Mouse (Mus musculus): ENCODE data around the gene Dhx8. TPM values are rescaled to one million over a fixed set of nuclear protein-coding genes. Genes with fewer than 3 reads are reported as not detected.
A peak's percentile ranks its signal among the peaks of the same experiment; 100 is the strongest.

Gene Dhx8
- 6.7 and 9.6 TPM in 2 replicates for polyA plus RNA-seq (2012; rRNA removed)
- 12.9 and 15.4 TPM in 2 replicates for polyA plus RNA-seq (2014; fragmentation: Nextera tagmentation; extraction: Ambion mirVana)

DNA sequence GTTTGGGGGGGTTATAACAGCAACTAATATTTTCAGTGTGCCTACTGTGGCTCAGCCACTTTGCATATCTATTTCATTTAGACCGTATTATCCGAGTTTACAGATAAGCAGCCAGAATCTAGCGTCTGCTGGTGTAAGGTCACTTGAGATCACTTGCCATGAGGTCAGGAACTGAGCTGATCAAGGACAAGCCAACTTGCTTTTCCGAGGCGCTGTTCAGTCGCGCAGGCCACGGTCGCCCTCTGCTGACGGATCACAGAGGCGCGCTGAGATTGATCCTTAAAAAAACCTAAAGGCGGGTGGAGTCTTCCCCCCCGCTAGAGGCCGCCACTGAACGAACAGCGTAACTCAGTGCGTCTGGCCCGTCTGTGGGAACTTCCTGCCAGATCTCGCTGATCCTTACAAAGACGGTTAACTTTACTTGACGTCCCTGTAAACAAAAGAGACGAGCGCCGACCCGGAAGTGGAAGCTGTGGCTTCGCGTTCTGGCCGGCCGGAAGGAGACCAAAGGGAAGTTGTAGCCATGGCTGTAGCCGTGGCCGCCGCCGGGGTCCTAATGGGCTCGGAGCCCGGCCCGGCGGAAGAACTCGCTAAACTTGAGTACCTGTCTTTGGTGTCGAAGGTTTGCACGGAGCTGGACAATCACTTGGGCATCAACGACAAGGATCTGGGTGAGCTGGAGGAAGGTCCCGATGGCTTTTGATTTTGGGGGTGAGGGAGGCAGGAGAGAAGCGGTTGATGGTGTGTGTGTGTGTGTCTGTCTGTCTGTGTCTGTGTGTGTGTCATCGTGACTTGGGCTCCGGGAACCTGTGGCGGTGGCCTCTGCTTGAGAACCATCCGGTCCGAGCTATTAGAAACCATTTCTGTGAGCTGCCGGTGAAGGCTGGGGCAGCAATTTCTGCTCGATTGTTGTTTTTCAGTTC, at the start of gene Dhx8:
Gene Dhx8 (plus strand): TSS at position 402 of the 923 bp plus-strand sequence.
- under 1% methylated on average over 51 of the region's 51 CpGs for WGBS (ENCODE audit: insufficient replicate concordance)

DNA sequence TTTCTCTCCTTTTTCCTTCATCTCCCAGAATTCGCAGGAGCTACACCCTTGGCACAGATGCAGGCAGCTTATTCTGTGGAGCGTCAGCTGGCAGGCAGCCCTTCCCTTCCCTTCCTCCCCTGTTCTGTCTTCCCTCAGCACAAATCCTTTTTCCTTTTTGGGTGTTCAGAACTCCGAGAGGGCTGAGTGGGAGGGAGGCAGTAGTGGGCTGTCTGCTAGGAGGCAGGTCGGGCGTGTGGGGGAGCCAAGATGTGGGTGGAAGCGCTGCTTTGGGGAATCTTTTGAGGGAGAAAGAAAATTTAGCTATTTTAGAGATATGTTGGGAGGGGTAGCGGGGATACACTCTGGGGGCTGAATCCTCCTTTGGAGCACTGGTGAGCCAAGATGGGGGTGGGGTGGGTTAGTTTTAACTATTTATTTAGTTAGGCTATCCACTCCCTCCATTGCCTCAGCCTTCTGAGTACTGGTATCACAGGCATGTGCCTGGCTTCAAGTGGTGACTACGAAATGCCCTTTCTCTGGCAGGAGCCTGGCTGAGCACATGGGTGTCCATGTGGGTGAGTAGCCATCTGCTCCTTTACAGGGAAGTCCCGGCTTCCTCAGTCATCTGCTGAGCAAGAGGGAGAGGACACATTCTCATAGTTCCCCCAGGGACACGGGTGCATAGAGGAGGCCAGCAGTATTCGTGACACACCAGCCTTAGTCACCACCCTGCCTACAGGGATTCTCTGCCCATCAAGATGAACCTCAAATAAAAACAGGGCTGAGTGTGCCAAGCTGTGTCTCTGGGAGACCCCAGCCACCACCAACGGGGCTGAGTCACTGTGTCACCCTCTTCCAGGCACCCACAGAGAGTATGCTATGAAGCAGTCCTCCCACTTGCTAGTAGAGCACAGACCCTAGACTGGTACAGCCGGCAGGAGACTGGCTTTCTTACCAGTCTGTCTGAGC, 45.1 kb upstream of the Dhx8 start:
- H3K27me3 ChIP-seq (ENCODE audit: control insufficient read depth, insufficient read depth, low read length): no peaks in the 10 kb centered on the region
- H3K4me3 ChIP-seq (ENCODE audit: insufficient read depth in 1 of 2, low read depth in 2 of 2, low read length in 2 of 2): no peak overlapping the region
- ATAC-seq (ENCODE audit: insufficient read depth) (no peak), DNase-seq (ENCODE audit: low read depth in 3 of 3, low spot score in 3 of 3) (no peak)
- H3K36me3 ChIP-seq (replicated peaks; ENCODE audit: control insufficient read depth, insufficient read depth, low read depth): no peaks in the 10 kb centered on the region
- 61% methylated on average over 13 of the region's 13 CpGs for WGBS (ENCODE audit: insufficient replicate concordance)
- H3K4me1 ChIP-seq (replicated peaks; ENCODE audit: control insufficient read depth in 2 of 2, insufficient read depth in 2 of 2, low read length in 1 of 2): no peaks in the 10 kb centered on the region
- no peaks in the 10 kb centered on the region for H3K9me3 ChIP-seq (ENCODE audit: control insufficient read depth, low read length)
- no peak overlapping the region for H3K27ac ChIP-seq
- no peak overlapping the region for H3K9ac ChIP-seq (replicated peaks)
- no peak overlapping the region for H3K4me2 ChIP-seq (ENCODE audit: low read depth)
- no peak for TF ChIP-seq EP300 (IDR thresholded peaks at IDR 0.05; ENCODE audit: low read depth)
- no peak for TF ChIP-seq CTCF (IDR thresholded peaks at IDR 0.05; ENCODE audit: low read depth)

More for the DNA sequence above, at the start of gene Dhx8:
- H3K9ac ChIP-seq (replicated peaks): peak within 1 kb of the TSS; percentile 93
- H3K27me3 ChIP-seq (ENCODE audit: control insufficient read depth, insufficient read depth, low read length): no peaks in the 10 kb centered on the region
- peak within 1 kb of the TSS; percentile 76 for H3K4me2 ChIP-seq (ENCODE audit: low read depth)
- H3K4me1 ChIP-seq (replicated peaks; ENCODE audit: control insufficient read depth in 2 of 2, insufficient read depth in 2 of 2, low read length in 1 of 2): peaks cover 6% of the 10 kb centered on the region in 2 experiments
- peak within 1 kb of the TSS; percentile 86 to 100 for H3K4me3 ChIP-seq (ENCODE audit: insufficient read depth in 1 of 2, low read depth in 2 of 2, low read length in 2 of 2)
- ATAC-seq (ENCODE audit: insufficient read depth): peak; percentile 98
- H3K27ac ChIP-seq: peak within 1 kb of the TSS; percentile 78
- H3K9me3 ChIP-seq (ENCODE audit: control insufficient read depth, low read length): no peaks in the 10 kb centered on the region
- peak; percentile 72 for TF ChIP-seq EP300 (IDR thresholded peaks at IDR 0.05; ENCODE audit: low read depth)
- TF ChIP-seq CTCF (IDR thresholded peaks at IDR 0.05; ENCODE audit: low read depth): peak; percentile 100
- DNase-seq (ENCODE audit: low read depth in 3 of 3, low spot score in 3 of 3): peak; percentile 96 to 98 (median 97)
- H3K36me3 ChIP-seq (replicated peaks; ENCODE audit: control insufficient read depth, insufficient read depth, low read depth): peaks cover 18% of the 10 kb centered on the region

DNA sequence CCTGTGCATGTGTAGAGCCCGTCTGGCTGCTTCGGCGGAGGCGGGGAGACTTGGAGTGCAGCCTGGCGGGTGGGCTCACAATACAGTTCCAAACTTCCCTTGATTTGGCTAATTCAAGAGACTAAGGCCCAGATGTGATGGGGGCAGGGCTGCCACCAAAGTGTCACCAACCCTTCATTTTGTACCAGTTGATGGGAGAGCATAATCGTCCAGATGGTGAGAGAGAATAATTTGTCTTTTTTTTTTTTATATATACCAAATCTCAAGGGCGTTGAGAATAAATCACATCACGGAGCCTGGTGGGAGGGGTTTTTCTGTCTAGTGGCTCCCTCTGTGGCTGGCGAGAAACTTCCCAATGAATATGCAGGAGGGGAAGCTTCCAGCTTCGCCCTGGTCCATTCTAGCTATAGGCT, 43.0 kb upstream of the Dhx8 start:
- DNase-seq (ENCODE audit: low read depth in 3 of 3, low spot score in 3 of 3): no peak
- Histone ChIP-seq H3K36me3 (replicated peaks; ENCODE audit: control insufficient read depth, insufficient read depth, low read depth) (no peaks in the 10 kb centered on the region), H3K27me3 (ENCODE audit: control insufficient read depth, insufficient read depth, low read length) (no peaks in the 10 kb centered on the region), H3K9ac (replicated peaks) (no peak overlapping the region), H3K27ac (no peak overlapping the region), H3K4me3 (ENCODE audit: insufficient read depth in 1 of 2, low read depth in 2 of 2, low read length in 2 of 2) (no peak overlapping the region), H3K9me3 (ENCODE audit: control insufficient read depth, low read length) (no peaks in the 10 kb centered on the region), H3K4me2 (ENCODE audit: low read depth) (no peak overlapping the region), H3K4me1 (replicated peaks; ENCODE audit: control insufficient read depth in 2 of 2, insufficient read depth in 2 of 2, low read length in 1 of 2) (no peaks in the 10 kb centered on the region)
- ATAC-seq (ENCODE audit: insufficient read depth): no peak
- WGBS (ENCODE audit: insufficient replicate concordance): 59% methylated on average over 10 of the region's 10 CpGs
- no peak for TF ChIP-seq CTCF (IDR thresholded peaks at IDR 0.05; ENCODE audit: low read depth)
- no peak for TF ChIP-seq EP300 (IDR thresholded peaks at IDR 0.05; ENCODE audit: low read depth)

DNA sequence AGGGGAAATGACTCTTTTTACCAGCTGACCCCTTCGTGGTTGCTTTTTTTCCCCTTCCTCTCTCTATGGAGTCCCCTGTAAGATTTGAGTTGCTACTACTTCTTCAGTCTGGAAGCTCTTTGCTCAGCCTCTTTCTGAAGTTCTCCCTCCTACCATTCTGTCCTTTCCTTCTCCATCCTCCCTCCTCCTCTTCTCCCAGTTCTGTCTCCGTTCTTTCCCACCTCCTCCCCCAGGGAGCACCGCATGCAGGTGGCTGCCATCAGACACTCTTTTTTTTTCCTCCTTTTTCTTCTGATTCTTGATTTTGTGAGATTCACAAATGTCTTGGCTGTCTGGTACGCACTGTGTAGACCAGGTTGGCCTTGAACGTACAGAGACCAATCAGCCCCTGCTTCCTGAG, 42.4 kb upstream of the Dhx8 start:
- Histone ChIP-seq H3K27me3 (ENCODE audit: control insufficient read depth, insufficient read depth, low read length) (no peaks in the 10 kb centered on the region), H3K27ac (no peak overlapping the region), H3K4me3 (ENCODE audit: insufficient read depth in 1 of 2, low read depth in 2 of 2, low read length in 2 of 2) (no peak overlapping the region), H3K9ac (replicated peaks) (no peak overlapping the region), H3K4me2 (ENCODE audit: low read depth) (no peak overlapping the region), H3K4me1 (replicated peaks; ENCODE audit: control insufficient read depth in 2 of 2, insufficient read depth in 2 of 2, low read length in 1 of 2) (peaks cover under 1 to 1% of the 10 kb centered on the region in 2 experiments), H3K36me3 (replicated peaks; ENCODE audit: control insufficient read depth, insufficient read depth, low read depth) (no peaks in the 10 kb centered on the region), H3K9me3 (ENCODE audit: control insufficient read depth, low read length) (no peaks in the 10 kb centered on the region)
- no peak for TF ChIP-seq CTCF (IDR thresholded peaks at IDR 0.05; ENCODE audit: low read depth)
- TF ChIP-seq EP300 (IDR thresholded peaks at IDR 0.05; ENCODE audit: low read depth): no peak
- no peak for DNase-seq (ENCODE audit: low read depth in 3 of 3, low spot score in 3 of 3)
- WGBS (ENCODE audit: insufficient replicate concordance): 57% methylated on average over 5 of the region's 5 CpGs
- no peak for ATAC-seq (ENCODE audit: insufficient read depth)
